Mouse (Mus musculus) spleen, adult 2 months (tissue): ENCODE results near the gene Mpp4. TPM values are rescaled to one million over a fixed set of nuclear protein-coding genes. Genes with fewer than 3 reads are reported as not detected.

Experiments used
- DNase-seq, 2 experiments: peaks; one replicate each; pipeline versions ENCODE4 v3.0.0 to v3.0.0-alpha.2; 2012 to 2021; ENCODE audit warnings: low spot score in 2 of 2, low read depth in 1 of 2
- H3K27ac ChIP-seq: fragments of 200-500 bp; 2 replicates; pipeline ENCODE4 v1.5.1; 2012; ENCODE audit warnings: low read length, inconsistent platforms; ENCODE audit not compliant: insufficient read depth
- H3K27me3 ChIP-seq: fragments of 200-500 bp; 2 replicates; pipeline ENCODE4 v1.6.1; 2012; ENCODE audit warnings: mild to moderate bottlenecking, moderate library complexity, low read length, inconsistent platforms; ENCODE audit not compliant: control insufficient read depth, insufficient read depth
- H3K36me3 ChIP-seq: fragments of 200-500 bp; 2 replicates; pipeline ENCODE4 v1.6.1; 2012; ENCODE audit warnings: mild to moderate bottlenecking, low read length, inconsistent platforms; ENCODE audit not compliant: control insufficient read depth, insufficient read depth
- H3K4me1 ChIP-seq: fragments of 200-500 bp; 2 replicates; pipeline ENCODE4 v1.6.1; 2011; ENCODE audit warnings: inconsistent platforms; ENCODE audit not compliant: control insufficient read depth, insufficient read depth, insufficient read length
- H3K4me3 ChIP-seq: fragments of 200-500 bp; 2 replicates; pipeline ENCODE4 v1.5.1; 2011; ENCODE audit warnings: mild to moderate bottlenecking, inconsistent platforms; ENCODE audit not compliant: insufficient read depth, insufficient read length; ENCODE audit errors: extremely low read depth
- CTCF ChIP-seq: fragments of 200-500 bp; IDR thresholded peaks from 2 replicates; pipeline ENCODE4 v1.5.1; 2011; ENCODE audit warnings: mild to moderate bottlenecking, inconsistent platforms; ENCODE audit not compliant: insufficient read depth, insufficient read length, insufficient replicate concordance; ENCODE audit errors: extremely low read depth
- POLR2A ChIP-seq: fragments of 200-500 bp; IDR thresholded peaks from 2 replicates; pipeline ENCODE4 v1.6.1; 2011; ENCODE audit warnings: low read depth, low read length, inconsistent platforms
- WGBS: fragments of 180-500 bp; shearing (Covaris S2); methylation state at CpG from one replicate; pipeline ENCODE4 v1.1.7; 2018; 5-methylcytosine and 5-hydroxymethylcytosine counted together
- polyA plus RNA-seq: library from polyadenylated mRNA; depleted of rRNA; stranded (reverse); fragments of >200 nt; gene quantifications from 2 replicates; pipeline ENCODE4 v1.2.3, GENCODE M21; 2012

Gene Mpp4
- polyA plus RNA-seq, 1 experiment = 0.58 TPM

- no peaks in the 10 kb centered on the region for H3K27me3 ChIP-seq
- DNase-seq = no peak
- TF ChIP-seq CTCF = no peak
- TF ChIP-seq POLR2A = no peak
- no peaks in the 10 kb centered on the region for H3K4me1 ChIP-seq
- peaks cover 7% of the 10 kb centered on the region; the same call in 1 of the 2 replicates for H3K36me3 ChIP-seq
- no peak overlapping the region for H3K4me3 ChIP-seq
- 63% methylated on average over 6 of the region's 6 CpGs for WGBS
- no peak overlapping the region for H3K27ac ChIP-seq
Observed at GRCm38 (mm10) chr1:59160871-59161270, 2.3 kb downstream of the Mpp4 start.

- Histone ChIP-seq H3K27ac (no peak overlapping the region), H3K4me1 (no peaks in the 10 kb centered on the region), H3K36me3 (peaks cover 7% of the 10 kb centered on the region; the same call in 1 of the 2 replicates), H3K4me3 (no peak overlapping the region), H3K27me3 (no peaks in the 10 kb centered on the region)
- TF ChIP-seq CTCF (no peak), POLR2A (no peak)
- DNase-seq = no peak
- WGBS = 90% methylated on average over 3 of the region's 3 CpGs
Observed at GRCm38 (mm10) chr1:59159136-59159535, 4.1 kb downstream of the Mpp4 start.

- peaks cover 2% of the 10 kb centered on the region; the same call in 1 of the 2 replicates for H3K36me3 ChIP-seq
- no peaks in the 10 kb centered on the region for H3K27me3 ChIP-seq
- H3K4me1 ChIP-seq = no peaks in the 10 kb centered on the region
- no peak for DNase-seq
- 94% methylated on average over 7 of the region's 7 CpGs for WGBS
- TF ChIP-seq POLR2A (no peak), CTCF (no peak)
- no peak overlapping the region for H3K27ac ChIP-seq
- H3K4me3 ChIP-seq = no peak overlapping the region
Observed at GRCm38 (mm10) chr1:59158498-59158897, 4.7 kb downstream of the Mpp4 start.

- Histone ChIP-seq H3K4me3 (no peak overlapping the region), H3K27ac (no peak overlapping the region), H3K36me3 (peaks cover under 1% of the 10 kb centered on the region; the same call in 1 of the 2 replicates), H3K4me1 (no peaks in the 10 kb centered on the region), H3K27me3 (no peaks in the 10 kb centered on the region)
- WGBS = 92% methylated on average over 4 of the region's 4 CpGs
- DNase-seq = no peak
- no peak for TF ChIP-seq POLR2A
Observed at GRCm38 (mm10) chr1:59157846-59158245, 5.3 kb downstream of the Mpp4 start.

GRCm38 (mm10) chr1:59152346-59152745 is 10.8 kb downstream of the Mpp4 start:
- no peak overlapping the region for H3K27ac ChIP-seq
- WGBS = 82% methylated on average over 4 of the region's 4 CpGs
- H3K27me3 ChIP-seq = no peaks in the 10 kb centered on the region
- no peaks in the 10 kb centered on the region for H3K4me1 ChIP-seq
- no peak for DNase-seq
- TF ChIP-seq POLR2A (no peak), CTCF (no peak)
- no peak overlapping the region for H3K4me3 ChIP-seq
- no peaks in the 10 kb centered on the region for H3K36me3 ChIP-seq

- Histone ChIP-seq H3K27ac (no peak overlapping the region), H3K27me3 (no peaks in the 10 kb centered on the region), H3K4me3 (no peak overlapping the region), H3K4me1 (no peaks in the 10 kb centered on the region), H3K36me3 (no peaks in the 10 kb centered on the region)
- 55% methylated on average over 5 of the region's 5 CpGs for WGBS
- DNase-seq = no peak
- TF ChIP-seq CTCF (no peak), POLR2A (no peak)
Observed at GRCm38 (mm10) chr1:59150542-59150941, 12.6 kb downstream of the Mpp4 start.

- Histone ChIP-seq H3K36me3 (no peaks in the 10 kb centered on the region), H3K4me3 (no peak overlapping the region), H3K4me1 (no peaks in the 10 kb centered on the region), H3K27me3 (no peaks in the 10 kb centered on the region), H3K27ac (no peak overlapping the region)
- WGBS = 87% methylated on average over 10 of the region's 10 CpGs
- no peak for TF ChIP-seq POLR2A
- TF ChIP-seq CTCF = peak; percentile 14; the same call in 1 of the 2 replicates
- DNase-seq = peak in 1 of 2 experiments; percentile 18
Observed at GRCm38 (mm10) chr1:59144543-59144942, 18.6 kb downstream of the Mpp4 start.

GRCm38 (mm10) chr1:59142809-59143208 is 20.4 kb downstream of the Mpp4 start:
- no peaks in the 10 kb centered on the region for H3K36me3 ChIP-seq
- H3K4me1 ChIP-seq = no peaks in the 10 kb centered on the region
- H3K4me3 ChIP-seq = no peak overlapping the region
- H3K27ac ChIP-seq = no peak overlapping the region
- DNase-seq = peak; percentile 41 to 68
- peak; percentile 28; the same call in 1 of the 2 replicates for TF ChIP-seq CTCF
- TF ChIP-seq POLR2A = no peak
- no peaks in the 10 kb centered on the region for H3K27me3 ChIP-seq
